Mouse (Mus musculus) adrenal gland, postnatal 10 days (tissue): ENCODE results near the gene Tpst2. TPM values are rescaled to one million over a fixed set of nuclear protein-coding genes. Genes with fewer than 3 reads are reported as not detected.

Experiments
- DNase-seq: peaks from one replicate; pipeline ENCODE4 v3.0.0; 2021; ENCODE audit warnings: mixed read lengths
- total RNA-seq, 2 experiments: library from RNA; stranded (reverse); gene quantifications; 2 replicates each; pipeline ENCODE4 v1.2.3; 2021

Tpst2 gene
- total RNA-seq, 2 experiments from 2014 or later = 116 to 169 TPM

- peak; percentile 95 for DNase-seq
Measured at GRCm38 (mm10) chr5:112254282-112254806, 22.1 kb upstream of the Tpst2 start.

- DNase-seq = peak; percentile 91
Measured at GRCm38 (mm10) chr5:112255426-112255825, 21.1 kb upstream of the Tpst2 start, which contains the start of gene Crybb1. Crybb1 (plus strand) TSS chr5:112255815.

- DNase-seq = no peak
Measured at GRCm38 (mm10) chr5:112256457-112256856, 20.0 kb upstream of the Tpst2 start.

GRCm38 (mm10) chr5:112257896-112258295, 18.6 kb upstream of the Tpst2 start:
- no peak for DNase-seq

- no peak for DNase-seq
Measured at GRCm38 (mm10) chr5:112259862-112260650, 16.4 kb upstream of the Tpst2 start.

- no peak for DNase-seq
Measured at GRCm38 (mm10) chr5:112260818-112261217, 15.7 kb upstream of the Tpst2 start.

GRCm38 (mm10) chr5:112264099-112264498, 12.4 kb upstream of the Tpst2 start:
- DNase-seq = no peak

- no peak for DNase-seq
Measured at GRCm38 (mm10) chr5:112265110-112265509, 11.4 kb upstream of the Tpst2 start.

GRCm38 (mm10) chr5:112265515-112265914, 11.0 kb upstream of the Tpst2 start:
- DNase-seq = no peak

- no peak for DNase-seq
Measured at GRCm38 (mm10) chr5:112266011-112266777, 10.3 kb upstream of the Tpst2 start.

GRCm38 (mm10) chr5:112270764-112271541, 5.5 kb upstream of the Tpst2 start:
- no peak for DNase-seq

- no peak for DNase-seq
Measured at GRCm38 (mm10) chr5:112272934-112273333, 3.6 kb upstream of the Tpst2 start.

GRCm38 (mm10) chr5:112273746-112274463, 2.6 kb upstream of the Tpst2 start:
- peak; percentile 10 for DNase-seq

GRCm38 (mm10) chr5:112275021-112275804, 1.3 kb upstream of the Tpst2 start:
- peak; percentile 7 for DNase-seq

- no peak for DNase-seq
Measured at GRCm38 (mm10) chr5:112276907-112277348, 437 bp downstream of the Tpst2 start.

GRCm38 (mm10) chr5:112277906-112278470, 1.5 kb downstream of the Tpst2 start:
- DNase-seq = peak; percentile 25

GRCm38 (mm10) chr5:112279181-112280021, 2.9 kb downstream of the Tpst2 start:
- DNase-seq = peak; percentile 77

- DNase-seq = peak; percentile 46
Measured at GRCm38 (mm10) chr5:112280151-112280550, 3.7 kb downstream of the Tpst2 start.
